Mouse (Mus musculus): ENCODE measurements at regions not wholly inside any gene's neighbourhood (a gene's known extent, or its start where the extent isn't known, plus 50 kb on each side); places are given as distances from the start of the nearest gene placed in this dataset.
A peak's percentile ranks its signal among the peaks of the same experiment; 100 is the strongest.

GRCm38 (mm10) chr1:81516575-81517210 lies 439.9 kb downstream of the Nyap2 start:
- DNase-seq (ENCODE audit: inconsistent age in 2 of 2, low spot score in 1 of 2), result peak in 1 of 2 experiments; percentile 59

GRCm38 (mm10) chr1:81520420-81521273 lies 443.9 kb downstream of the Nyap2 start:
- peak; percentile 6 to 51 for DNase-seq (ENCODE audit: inconsistent age in 2 of 2, low spot score in 1 of 2)

- no peak for DNase-seq (ENCODE audit: inconsistent age in 2 of 2, low spot score in 1 of 2)
Observed at GRCm38 (mm10) chr1:81522929-81523328, 446.2 kb downstream of the Nyap2 start.

- DNase-seq (ENCODE audit: inconsistent age in 2 of 2, low spot score in 1 of 2), result no peak
Observed at GRCm38 (mm10) chr1:81525821-81526220, 449.1 kb downstream of the Nyap2 start.

GRCm38 (mm10) chr1:81537836-81538235 lies 461.1 kb downstream of the Nyap2 start:
- DNase-seq (ENCODE audit: inconsistent age in 2 of 2, low spot score in 1 of 2), result no peak

GRCm38 (mm10) chr1:81539591-81540311 lies 463.0 kb downstream of the Nyap2 start:
- DNase-seq (ENCODE audit: inconsistent age in 2 of 2, low spot score in 1 of 2), result no peak

GRCm38 (mm10) chr1:81548906-81549305 lies 472.2 kb downstream of the Nyap2 start:
- DNase-seq (ENCODE audit: inconsistent age in 2 of 2, low spot score in 1 of 2), result no peak

- DNase-seq (ENCODE audit: inconsistent age in 2 of 2, low spot score in 1 of 2), result no peak
Observed at GRCm38 (mm10) chr1:81549706-81550105, 473.0 kb downstream of the Nyap2 start.

- no peak for DNase-seq (ENCODE audit: inconsistent age in 2 of 2, low spot score in 1 of 2)
Observed at GRCm38 (mm10) chr1:81552731-81553130, 476.0 kb downstream of the Nyap2 start.

GRCm38 (mm10) chr1:81576965-81577664 lies 500.4 kb downstream of the Nyap2 start:
- DNase-seq (ENCODE audit: inconsistent age in 2 of 2, low spot score in 1 of 2), result no peak

- no peak for DNase-seq (ENCODE audit: inconsistent age in 2 of 2, low spot score in 1 of 2)
Observed at GRCm38 (mm10) chr1:81577665-81578201, 501.0 kb downstream of the Nyap2 start.

GRCm38 (mm10) chr1:81581208-81581607 lies 504.5 kb downstream of the Nyap2 start:
- no peak for DNase-seq (ENCODE audit: inconsistent age in 2 of 2, low spot score in 1 of 2)

GRCm38 (mm10) chr1:81587780-81588307 lies 511.1 kb downstream of the Nyap2 start:
- DNase-seq (ENCODE audit: inconsistent age in 2 of 2, low spot score in 1 of 2), result no peak

GRCm38 (mm10) chr1:81591623-81592022 lies 514.9 kb downstream of the Nyap2 start:
- DNase-seq (ENCODE audit: inconsistent age in 2 of 2, low spot score in 1 of 2), result no peak

- peak; percentile 5 to 48 for DNase-seq (ENCODE audit: inconsistent age in 2 of 2, low spot score in 1 of 2)
Observed at GRCm38 (mm10) chr1:81593280-81594182, 516.8 kb downstream of the Nyap2 start.

- no peak for DNase-seq (ENCODE audit: inconsistent age in 2 of 2, low spot score in 1 of 2)
Observed at GRCm38 (mm10) chr1:81594183-81594515, 517.4 kb downstream of the Nyap2 start.

GRCm38 (mm10) chr1:81594606-81595005 lies 517.9 kb downstream of the Nyap2 start:
- no peak for DNase-seq (ENCODE audit: inconsistent age in 2 of 2, low spot score in 1 of 2)

- no peak for DNase-seq (ENCODE audit: inconsistent age in 2 of 2, low spot score in 1 of 2)
Observed at GRCm38 (mm10) chr1:81608772-81609171, 532.0 kb downstream of the Nyap2 start.

GRCm38 (mm10) chr1:81618880-81619279 lies 542.1 kb downstream of the Nyap2 start:
- no peak for DNase-seq (ENCODE audit: inconsistent age in 2 of 2, low spot score in 1 of 2)

GRCm38 (mm10) chr1:81624141-81624540 lies 547.4 kb downstream of the Nyap2 start:
- no peak for DNase-seq (ENCODE audit: inconsistent age in 2 of 2, low spot score in 1 of 2)
